Mouse (Mus musculus) kidney, adult 8-10 months (tissue): ENCODE data around the gene Abr.

ENCODE experiments used
- DNase-seq, 2 experiments: peaks; one replicate each; pipeline ENCODE4 v3.0.0; 2022

The Abr gene

GRCm38 (mm10) chr11:76399587-76400330 lies 222.4 kb downstream of the Abr start:
- DNase-seq = peak; percentile 31 to 58

- peak; percentile 91 to 93 for DNase-seq
These were observed 223.1 kb downstream of the Abr start, which contains the start of gene Nxn for GRCm38 (mm10) chr11:76398798-76399586. TSS of gene Nxn (minus strand) at chr11:76399140.

GRCm38 (mm10) chr11:76398312-76398797 lies 223.8 kb downstream of the Abr start:
- no peak for DNase-seq

- peak in 1 of 2 experiments; percentile 18 for DNase-seq
These were observed 224.3 kb downstream of the Abr start for GRCm38 (mm10) chr11:76397650-76398311.

- no peak for DNase-seq
These were observed 229.1 kb downstream of the Abr start for GRCm38 (mm10) chr11:76392996-76393395.

GRCm38 (mm10) chr11:76392532-76392931 lies 229.6 kb downstream of the Abr start:
- no peak for DNase-seq

- DNase-seq = no peak
These were observed 233.4 kb downstream of the Abr start for GRCm38 (mm10) chr11:76388711-76389110.

GRCm38 (mm10) chr11:76387097-76387496 lies 235.0 kb downstream of the Abr start:
- DNase-seq = no peak

- DNase-seq = no peak
These were observed 236.4 kb downstream of the Abr start for GRCm38 (mm10) chr11:76385746-76386145.

GRCm38 (mm10) chr11:76385017-76385416 lies 237.1 kb downstream of the Abr start:
- no peak for DNase-seq

GRCm38 (mm10) chr11:76384307-76384706 lies 237.8 kb downstream of the Abr start:
- DNase-seq = no peak

- DNase-seq = no peak
These were observed 239.3 kb downstream of the Abr start for GRCm38 (mm10) chr11:76382711-76383324.

GRCm38 (mm10) chr11:76381201-76381885 lies 240.8 kb downstream of the Abr start:
- no peak for DNase-seq

GRCm38 (mm10) chr11:76379921-76380544 lies 242.1 kb downstream of the Abr start:
- DNase-seq = peak; percentile 70 to 80

- DNase-seq = no peak
These were observed 245.7 kb downstream of the Abr start for GRCm38 (mm10) chr11:76376425-76376824.

- peak; percentile 63 to 65 for DNase-seq
These were observed 247.5 kb downstream of the Abr start for GRCm38 (mm10) chr11:76374491-76375185.

GRCm38 (mm10) chr11:76372534-76372933 lies 249.6 kb downstream of the Abr start:
- DNase-seq = no peak

GRCm38 (mm10) chr11:76372120-76372519 lies 250.0 kb downstream of the Abr start:
- no peak for DNase-seq

GRCm38 (mm10) chr11:76370491-76370890 lies 251.6 kb downstream of the Abr start:
- no peak for DNase-seq
